ENCODE assay signal across 9 mouse cellular contexts in genomic region chr2:72777330-72777729, GRCm38 (mm10).
A peak's percentile ranks its signal among the peaks of the same experiment; 100 is the strongest.
DNase-seq lines count a peak whose midpoint lies in the region; ATAC-seq and TF ChIP-seq lines count a peak whose summit lies in the region.
"Had no signal": no experiment of that assay in that cellular context is flagged by ENCODE, and none has a peak within 500 bp of the region (broad histone marks: within the 10 kb centered on the region; RNA-seq: fewer than 3 reads in every experiment).

No protein-coding gene starts in this region.

- no peak overlapping the region for H3K9ac ChIP-seq in midbrain, postnatal 0 days (replicated peaks; ENCODE audit: low read length, poor library complexity, severe bottlenecking)
- H3K9ac ChIP-seq in midbrain, embryonic 16.5 days (ENCODE audit: low read depth, low read length) = no peak overlapping the region

- H3K4me2 ChIP-seq in midbrain, postnatal 0 days (ENCODE audit: low read depth, low read length, poor library complexity, severe bottlenecking) = no peak overlapping the region
- H3K4me2 ChIP-seq in midbrain, embryonic 16.5 days (ENCODE audit: low read length) = no peak overlapping the region

- H3K36me3 ChIP-seq in midbrain, postnatal 0 days (ENCODE audit: insufficient read depth, low read length) = no peaks in the 10 kb centered on the region
- no peaks in the 10 kb centered on the region for H3K36me3 ChIP-seq in midbrain, embryonic 16.5 days (ENCODE audit: control insufficient read depth, insufficient read depth, low read length)

- peak; percentile 61 for TF ChIP-seq CTCF in midbrain, postnatal 0 days (IDR thresholded peaks at IDR 0.05)

- no peaks in the 10 kb centered on the region for H3K9me3 ChIP-seq in midbrain, postnatal 0 days (ENCODE audit: low read length)
- no peaks in the 10 kb centered on the region for H3K9me3 ChIP-seq in midbrain, embryonic 16.5 days (replicated peaks; ENCODE audit: control insufficient read depth, low read length, poor library complexity, severe bottlenecking)

- peak; percentile 35 for DNase-seq in heart, adult 11 months
- no peak for DNase-seq in heart, postnatal 25 days (ENCODE audit: low spot score)
- DNase-seq in midbrain, postnatal 0 days (ENCODE audit: low spot score) = no peak
- peak; percentile 67 for DNase-seq in induced T-regulatory cell, adult 2 months (ENCODE audit: low read depth)
- DNase-seq in right cerebral cortex, adult 18-20 months = no peak
- DNase-seq in cerebellum, adult 11 months = no peak
- DNase-seq in left cerebral cortex, postnatal 4 days = no peak

- no peak for ATAC-seq in midbrain, postnatal 0 days (ENCODE audit: low FRiP score)
- ATAC-seq in midbrain, embryonic 16.5 days = no peak
- ATAC-seq: forebrain, embryonic 14.5 days had no signal

- WGBS in midbrain, postnatal 0 days = 44% methylated on average over 3 of the region's 3 CpGs
- WGBS in midbrain, embryonic 16.5 days = 38% methylated on average over 3 of the region's 3 CpGs

- no peak overlapping the region for H3K4me3 ChIP-seq in midbrain, postnatal 0 days (ENCODE audit: low read depth, low read length)
- no peak overlapping the region for H3K4me3 ChIP-seq in midbrain, embryonic 16.5 days (ENCODE audit: low read depth, low read length)

- intact Hi-C loops in heart, postnatal 25 days (cut with DNase I) = no loop called here
- intact Hi-C loops in left cerebral cortex, postnatal 4 days (cut with DNase I) = no loop called here

- H3K4me1 ChIP-seq in midbrain, postnatal 0 days (ENCODE audit: insufficient read depth, low read length) = peaks cover 4% of the 10 kb centered on the region; the same call in 1 of the 2 replicates
- H3K4me1 ChIP-seq in midbrain, embryonic 16.5 days (ENCODE audit: control insufficient read depth, insufficient read depth, low read length) = peaks cover 6% of the 10 kb centered on the region

- H3K27me3 ChIP-seq in midbrain, postnatal 0 days (ENCODE audit: insufficient read depth, low read length) = no peaks in the 10 kb centered on the region
- no peaks in the 10 kb centered on the region for H3K27me3 ChIP-seq in midbrain, embryonic 16.5 days (ENCODE audit: control insufficient read depth, insufficient read depth, low read depth, low read length)

- no peak overlapping the region for H3K27ac ChIP-seq in midbrain, postnatal 0 days (ENCODE audit: low read depth, low read length)
- H3K27ac ChIP-seq in midbrain, embryonic 16.5 days (ENCODE audit: low read length) = no peak overlapping the region

Comparison
In these comparisons a context has a peak if more than half of its experiments do, and no peak if none do; other contexts are left out.
1. DNase-seq: peak in heart, adult 11 months (single experiment) and induced T-regulatory cell, adult 2 months (single experiment); none in heart, postnatal 25 days (single experiment), midbrain, postnatal 0 days (single experiment), right cerebral cortex, adult 18-20 months (single experiment), cerebellum, adult 11 months (single experiment) and left cerebral cortex, postnatal 4 days (single experiment).